Mouse (Mus musculus): ENCODE data around the gene Tmem179. TPM values are rescaled to one million over a fixed set of nuclear protein-coding genes. Genes with fewer than 3 reads are reported as not detected.
A peak's percentile ranks its signal among the peaks of the same experiment; 100 is the strongest.

The Tmem179 gene
- total RNA-seq, 2 experiments from 2014 or later, result 0.11 to 0.12 TPM

GRCm38 (mm10) chr12:112463209-112463608, 53.3 kb downstream of the Tmem179 start:
- DNase-seq, result no peak

DNA sequence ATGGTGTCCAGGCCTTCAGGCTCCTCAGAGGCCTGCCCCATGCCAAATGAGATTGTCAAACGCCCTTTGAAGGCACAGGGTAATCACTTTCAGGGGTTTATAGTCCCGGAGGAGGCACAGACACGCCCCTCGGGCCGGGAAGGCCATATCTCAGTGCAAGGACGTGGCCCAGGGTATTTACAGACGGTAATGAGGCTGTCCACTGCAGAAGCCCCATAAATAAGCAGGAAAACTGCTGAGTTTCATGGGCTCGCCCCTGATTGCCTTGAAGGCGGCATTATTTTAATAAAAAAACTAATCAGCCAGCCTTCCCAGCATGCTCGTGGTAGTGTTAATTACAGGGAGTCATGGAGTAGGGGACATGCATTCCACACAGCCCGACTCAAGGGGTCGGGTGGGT, 54.1 kb downstream of the Tmem179 start:
- DNase-seq, result no peak

DNA sequence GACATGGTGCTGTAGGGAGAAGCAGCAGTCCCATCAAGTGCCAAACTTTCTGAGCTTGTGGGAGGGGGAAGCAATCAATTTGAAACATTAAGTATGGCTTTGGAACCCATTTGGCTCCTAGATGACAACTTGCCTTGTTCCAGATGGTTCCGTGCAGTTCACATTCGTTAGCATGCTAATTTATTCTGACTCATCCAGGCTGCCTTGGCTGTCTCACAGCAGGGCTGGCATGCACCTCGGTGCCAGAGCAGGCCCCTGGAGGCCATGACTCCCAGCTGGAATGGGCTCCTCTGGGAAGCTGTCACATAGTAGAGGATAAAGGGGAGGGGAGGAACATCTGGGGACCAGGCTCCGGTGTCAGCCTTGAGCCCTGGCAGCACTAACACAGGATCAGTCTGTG, 58.7 kb downstream of the Tmem179 start:
- peak; percentile 26 for DNase-seq

GRCm38 (mm10) chr12:112456144-112456713, 60.3 kb downstream of the Tmem179 start:
- peak; percentile 23 for DNase-seq

- DNase-seq, result no peak
These were observed 64.7 kb downstream of the Tmem179 start for GRCm38 (mm10) chr12:112451826-112452225.

DNA sequence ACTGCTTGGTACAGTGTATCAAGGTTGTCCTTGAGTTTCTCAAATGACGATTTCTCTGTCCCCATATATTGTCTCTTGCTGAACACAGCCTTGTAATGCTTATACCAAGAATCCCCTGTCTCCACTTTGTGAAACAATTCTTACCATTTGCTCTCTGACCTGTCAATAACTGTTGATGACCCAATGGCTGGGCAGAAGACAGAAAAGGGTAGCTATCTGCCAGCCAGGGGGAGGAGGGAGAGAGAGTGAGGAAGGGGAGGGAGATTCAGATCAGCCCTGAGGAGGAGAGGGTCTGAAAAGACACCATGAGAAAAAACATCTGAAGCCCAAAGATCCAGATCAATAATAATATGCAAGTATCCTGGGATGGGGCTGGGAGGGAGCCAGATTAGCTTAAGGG, 65.2 kb downstream of the Tmem179 start:
- DNase-seq, result no peak

GRCm38 (mm10) chr12:112450883-112451282, 65.7 kb downstream of the Tmem179 start:
- peak; percentile 66 for DNase-seq

Other genes starting within 250 kb of the Tmem179 start
- gene A530016L24Rik, start 27.3 kb downstream of the Tmem179 start, total RNA-seq (2021), result 10 to 100 TPM; 25.6 to 26.5 TPM
- 10 to 100 TPM; 18.6 to 19.7 TPM for gene Inf2, start 72.0 kb upstream of the Tmem179 start, total RNA-seq (2021)
- gene Adssl1, start 103.3 kb upstream of the Tmem179 start, total RNA-seq (2021), result 100 to 1,000 TPM; 135 to 137 TPM
- gene Siva1, start 127.9 kb upstream of the Tmem179 start, total RNA-seq (2021), result 10 to 100 TPM; 39.9 to 43.2 TPM
- 100 to 1,000 TPM; 352 to 392 TPM for gene Akt1, start 158.1 kb upstream of the Tmem179 start, total RNA-seq (2021)
- 10 to 100 TPM in 1 of 2 experiments, 1 to 10 TPM in 1; 10.0 to 10.1 TPM for gene Zbtb42, start 162.1 kb upstream of the Tmem179 start, total RNA-seq (2021)
- gene Cep170b, start 203.7 kb upstream of the Tmem179 start, total RNA-seq (2021), result 10 to 100 TPM; 13.1 to 14.1 TPM
- gene Pld4, start 243.9 kb upstream of the Tmem179 start, total RNA-seq (2021), result 1 to 10 TPM; 3.4 to 4.1 TPM